Mouse (Mus musculus) kidney, embryonic 16.5 days (tissue): Measurements from ENCODE around the gene Ddx11. TPM values are rescaled to one million over a fixed set of nuclear protein-coding genes. Genes with fewer than 3 reads are reported as not detected.
"Not testable (repeated sequence)": the region's sequence is repeated elsewhere in the genome, so short reads cannot be mapped to it uniquely, and the experiment has no call there.

Experiments
- ATAC-seq: fragments of 200-750 bp; cut with Nextera tagmentation; 2 replicates; pipeline ENCODE4 v1.8.0; 2017; ENCODE audit warnings: moderate TSS enrichment; ENCODE audit not compliant: low FRiP score, low TSS enrichment
- H3K27ac ChIP-seq: fragments of 300-500 bp; sonication (generic); 2 replicates; pipeline ENCODE4 v1.5.1; 2014; ENCODE audit warnings: low read length
- H3K27me3 ChIP-seq: fragments of 300-500 bp; sonication (generic); 2 replicates; pipeline ENCODE4 v1.6.1; 2014; ENCODE audit warnings: low read length, control low read depth, mixed read lengths; ENCODE audit not compliant: insufficient read depth
- H3K36me3 ChIP-seq: fragments of 300-500 bp; sonication (generic); 2 replicates; pipeline ENCODE4 v1.6.1; 2014; ENCODE audit warnings: low read length, control low read depth, mixed read lengths; ENCODE audit not compliant: insufficient read depth
- H3K4me1 ChIP-seq: fragments of 300-500 bp; sonication (generic); 2 replicates; pipeline ENCODE4 v1.6.1; 2014; ENCODE audit warnings: low read length, control low read depth, mixed read lengths; ENCODE audit not compliant: insufficient read depth
- H3K4me2 ChIP-seq: fragments of 300-500 bp; sonication (generic); replicated peaks from 2 replicates; pipeline ENCODE4 v1.6.1; 2014; ENCODE audit warnings: low read depth, low read length
- H3K4me3 ChIP-seq: fragments of 300-500 bp; sonication (generic); 2 replicates; pipeline ENCODE4 v1.5.1; 2014; ENCODE audit warnings: mild to moderate bottlenecking, low read length
- H3K9ac ChIP-seq: fragments of 300-500 bp; sonication (generic); replicated peaks from 2 replicates; pipeline ENCODE4 v1.6.1; 2014; ENCODE audit warnings: low read length
- H3K9me3 ChIP-seq: fragments of 300-500 bp; sonication (generic); 2 replicates; pipeline ENCODE4 v1.6.1; 2016; ENCODE audit warnings: low read length, control low read depth
- WGBS: fragments of 180-500 bp; shearing (Covaris S2); extraction: QIAGEN DNeasy Blood & Tissue Kit; methylation state at CpG from one replicate; pipeline ENCODE4 v1.1.7; 2014; 5-methylcytosine and 5-hydroxymethylcytosine counted together
- polyA plus RNA-seq: library from polyadenylated mRNA; unstranded; fragments of >200 nt; fragmentation: Nextera tagmentation; extraction: Ambion mirVana; gene quantifications from 2 replicates; pipeline ENCODE4 v1.2.1, GENCODE M21; 2015

The Ddx11 gene
- polyA plus RNA-seq, 1 experiment from 2014 or later, result 22.4 TPM

DNA sequence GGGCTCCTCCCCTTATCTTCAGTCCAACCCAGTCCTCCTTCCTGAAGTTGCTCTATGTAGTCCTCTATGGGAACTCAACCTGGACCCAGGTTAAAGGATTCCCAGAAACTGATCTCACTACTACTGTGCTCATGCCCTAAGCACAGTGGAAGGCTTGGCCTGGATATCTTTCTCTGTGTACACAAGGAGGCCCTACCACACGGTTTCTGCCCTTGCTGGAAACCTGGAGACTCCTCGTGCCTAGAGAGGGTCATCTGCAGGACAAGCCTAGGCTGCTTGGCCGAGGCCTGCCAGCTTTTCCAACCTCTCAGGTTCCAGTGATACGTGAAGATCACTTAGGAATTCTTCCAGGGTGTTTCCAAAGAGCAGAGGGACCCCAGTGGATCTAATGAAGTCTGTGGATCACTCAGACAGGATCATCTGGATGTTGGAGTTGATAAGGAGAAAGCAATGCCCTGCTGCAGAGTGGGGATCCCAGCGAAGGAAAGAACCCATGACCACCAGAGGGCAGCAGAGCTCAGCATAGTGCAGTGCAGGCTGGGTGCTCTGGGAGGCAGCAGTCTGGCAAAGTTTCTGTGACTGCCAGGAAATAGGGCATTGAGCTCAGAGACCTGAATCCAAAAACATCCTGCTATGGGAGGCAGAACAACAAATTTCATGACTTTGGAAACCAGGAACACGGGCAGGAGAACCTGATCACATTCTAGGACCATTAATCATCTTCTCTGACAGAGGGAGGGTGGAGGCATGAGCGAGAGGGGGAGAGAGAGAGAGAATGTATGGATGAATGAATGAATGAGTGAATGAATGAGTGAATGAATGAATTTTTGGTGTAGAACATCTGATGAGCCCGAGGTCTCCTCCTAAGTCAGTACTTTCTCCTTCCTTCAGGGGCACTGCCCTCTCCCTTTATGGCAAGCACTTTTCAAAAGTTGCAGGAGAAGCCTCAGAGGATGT, 29.7 kb downstream of the Ddx11 start:
- H3K36me3 ChIP-seq, result peaks cover 40% of the 10 kb centered on the region
- not testable (repeated sequence) for H3K4me2 ChIP-seq, H3K4me1 ChIP-seq, H3K27me3 ChIP-seq, H3K9ac ChIP-seq, H3K9me3 ChIP-seq, H3K4me3 ChIP-seq, H3K27ac ChIP-seq
- ATAC-seq, result peak; percentile 62; the same call in 1 of the 2 replicates
- 66% methylated on average over 5 of the region's 8 CpGs for WGBS

DNA sequence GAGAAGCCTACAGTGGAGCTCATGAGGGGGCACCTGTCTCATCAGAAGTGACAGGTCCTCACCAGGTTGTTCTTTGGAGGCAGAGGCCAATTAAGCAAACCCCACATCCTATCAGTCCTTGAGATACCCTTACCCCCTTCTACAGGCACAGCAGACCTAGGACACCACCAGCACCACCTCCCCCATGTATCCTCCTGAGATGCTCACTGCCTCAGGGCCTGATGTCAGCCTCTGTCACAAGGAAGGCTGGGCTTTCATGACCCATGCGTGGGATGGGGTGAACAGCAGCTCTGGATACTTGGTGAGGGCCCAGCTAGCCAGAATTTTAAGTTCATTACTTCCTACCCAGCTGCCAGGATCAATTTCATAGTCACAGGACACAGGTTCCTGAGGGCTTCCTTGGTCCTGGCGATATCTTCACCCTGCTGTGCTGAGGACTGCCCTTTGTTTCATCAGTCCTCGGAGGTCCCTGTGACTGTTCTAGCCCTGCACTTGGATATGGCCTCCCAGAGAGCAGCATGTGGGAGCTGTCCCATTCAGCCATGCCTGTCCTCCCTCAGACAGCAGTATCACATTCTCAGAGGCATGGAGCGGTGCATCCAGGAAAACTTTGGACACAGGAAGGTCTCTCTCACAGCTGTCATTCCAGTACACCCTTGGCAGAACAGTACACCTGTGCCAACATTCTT, 30.6 kb downstream of the Ddx11 start:
- H3K36me3 ChIP-seq, result peaks cover 31% of the 10 kb centered on the region
- not testable (repeated sequence) for H3K4me2 ChIP-seq, H3K4me3 ChIP-seq, H3K27ac ChIP-seq, H3K9ac ChIP-seq, H3K27me3 ChIP-seq, H3K4me1 ChIP-seq, H3K9me3 ChIP-seq
- peak; percentile 72 for ATAC-seq
- 60% methylated on average over 4 of the region's 4 CpGs for WGBS

DNA sequence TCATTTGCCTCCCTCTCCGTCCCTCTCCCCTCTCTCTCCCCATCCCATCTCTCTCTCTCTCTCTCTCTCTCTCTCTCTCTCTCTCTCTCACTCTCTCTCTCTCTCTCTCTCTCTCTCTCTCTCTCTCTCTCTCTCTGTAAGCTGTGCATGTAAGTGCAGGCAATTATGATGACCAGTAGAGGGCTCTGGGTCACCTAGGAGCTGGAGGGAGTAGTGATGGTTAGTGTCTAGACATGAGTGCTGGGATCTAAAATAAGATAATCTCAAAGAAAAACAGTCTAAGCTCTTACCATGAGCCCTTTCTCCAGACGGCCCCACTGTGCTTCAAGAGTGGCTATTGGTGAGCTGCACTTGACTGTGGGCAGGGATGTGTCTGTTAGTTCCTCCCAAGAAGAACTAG, 31.6 kb downstream of the Ddx11 start:
- no peak for ATAC-seq
- no peaks in the 10 kb centered on the region for H3K27me3 ChIP-seq
- no peaks in the 10 kb centered on the region for H3K4me1 ChIP-seq

DNA sequence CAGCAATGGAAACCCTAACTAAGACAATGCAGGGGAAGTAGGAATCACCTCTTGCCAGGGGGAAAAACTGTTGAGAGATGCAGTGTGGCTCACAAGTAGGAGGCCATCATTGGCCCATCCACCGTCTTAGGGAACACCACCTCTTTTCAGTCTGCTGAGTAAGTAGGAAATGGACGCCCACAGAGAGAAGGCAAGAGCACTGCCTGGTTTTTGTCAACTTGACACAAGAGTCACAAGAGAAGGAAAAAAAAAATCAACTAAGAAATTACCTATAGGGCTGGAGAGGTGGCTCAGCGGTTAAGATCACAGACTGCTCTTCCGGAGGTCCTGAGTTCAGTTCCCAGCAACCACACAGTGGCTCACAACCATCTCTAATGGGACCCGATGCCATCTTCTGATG, 35.0 kb downstream of the Ddx11 start:
- Histone ChIP-seq H3K4me1 (no peaks in the 10 kb centered on the region), H3K9ac (no peak overlapping the region), H3K27ac (no peak overlapping the region), H3K27me3 (no peaks in the 10 kb centered on the region), H3K4me2 (no peak overlapping the region), H3K4me3 (no peak overlapping the region), H3K36me3 (no peaks in the 10 kb centered on the region), H3K9me3 (peaks cover 8% of the 10 kb centered on the region)
- WGBS, result 90% methylated on average over 5 of the region's 5 CpGs
- ATAC-seq, result no peak

More for the DNA sequence above, 31.6 kb downstream of the Ddx11 start:
- Histone ChIP-seq H3K9me3 (no peaks in the 10 kb centered on the region), H3K36me3 (peaks cover 22% of the 10 kb centered on the region; the same call in 1 of the 2 replicates), H3K9ac (no peak overlapping the region), H3K4me3 (no peak overlapping the region), H3K4me2 (no peak overlapping the region), H3K27ac (no peak overlapping the region)
- WGBS, result 88% methylated on average over 1 of the region's 2 CpGs

DNA sequence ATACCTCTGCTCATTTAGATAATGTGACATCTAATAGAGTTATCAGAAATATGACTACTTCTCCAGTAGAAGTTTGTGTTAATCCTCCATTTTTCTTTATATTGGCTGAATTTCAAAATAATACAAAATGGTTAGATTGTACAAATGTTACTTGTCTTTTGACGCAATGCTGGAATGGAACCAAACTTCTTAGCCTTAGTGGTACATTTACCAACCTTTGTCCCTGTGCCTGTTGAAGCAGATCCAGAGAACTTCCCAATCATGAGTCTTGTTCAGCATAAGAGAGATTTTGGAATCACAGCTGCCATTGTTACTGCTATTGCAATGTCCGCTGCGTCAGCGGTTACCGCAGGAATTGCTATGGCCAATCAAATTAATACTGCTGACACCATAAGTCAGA, 43.8 kb downstream of the Ddx11 start:
- not testable (repeated sequence) for H3K4me2 ChIP-seq, H3K4me3 ChIP-seq, H3K9ac ChIP-seq, H3K9me3 ChIP-seq, H3K36me3 ChIP-seq, ATAC-seq, H3K27me3 ChIP-seq, H3K4me1 ChIP-seq, H3K27ac ChIP-seq
- WGBS, result 96% methylated on average over 5 of the region's 5 CpGs

DNA sequence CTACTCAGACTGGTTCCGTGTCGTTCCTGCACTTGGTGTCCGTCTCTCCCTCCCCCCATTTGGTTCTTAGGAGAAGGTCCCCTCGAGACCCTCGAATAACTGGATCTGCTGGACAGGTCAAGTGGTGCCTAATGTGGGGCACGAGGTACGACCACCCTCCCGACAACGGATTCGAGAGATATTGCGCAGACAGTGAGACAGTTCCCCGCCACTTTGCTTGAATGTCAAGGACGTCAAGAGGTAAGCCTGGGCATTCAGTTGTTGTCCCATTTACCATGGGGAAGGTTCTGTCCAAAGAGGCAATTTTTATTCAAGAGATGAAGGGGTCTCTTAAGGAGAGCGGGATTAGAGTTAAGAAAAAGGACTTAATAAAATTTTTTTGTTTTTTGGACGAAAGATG, 47.7 kb downstream of the Ddx11 start:
- H3K36me3 ChIP-seq, H3K4me3 ChIP-seq, ATAC-seq, H3K9me3 ChIP-seq, H3K27ac ChIP-seq, H3K4me1 ChIP-seq, H3K27me3 ChIP-seq, H3K4me2 ChIP-seq, H3K9ac ChIP-seq: not testable (repeated sequence)
- 94% methylated on average over 15 of the region's 15 CpGs for WGBS

DNA sequence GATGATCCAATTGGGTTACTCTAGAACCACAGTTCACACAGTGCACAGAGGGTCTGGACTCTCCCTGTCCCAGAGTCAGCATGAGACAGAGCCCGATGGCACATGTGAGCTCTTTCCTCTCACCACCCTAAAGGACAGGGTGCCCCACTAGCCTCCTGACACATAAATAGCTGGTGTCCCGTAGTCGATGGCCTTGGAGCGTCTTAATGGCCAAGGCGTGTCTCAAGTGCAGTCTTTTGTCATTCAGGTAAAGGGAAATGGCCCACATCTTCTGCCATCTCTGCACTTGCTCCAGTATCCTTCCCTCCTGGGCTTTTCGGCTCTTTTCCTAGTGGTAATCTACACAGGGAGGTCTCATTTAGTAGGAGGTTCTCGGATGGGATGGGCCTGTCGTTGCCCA, 67.3 kb downstream of the Ddx11 start:
- Histone ChIP-seq H3K4me3 (no peak overlapping the region), H3K4me1 (no peaks in the 10 kb centered on the region)
- 88% methylated on average over 8 of the region's 8 CpGs for WGBS

DNA sequence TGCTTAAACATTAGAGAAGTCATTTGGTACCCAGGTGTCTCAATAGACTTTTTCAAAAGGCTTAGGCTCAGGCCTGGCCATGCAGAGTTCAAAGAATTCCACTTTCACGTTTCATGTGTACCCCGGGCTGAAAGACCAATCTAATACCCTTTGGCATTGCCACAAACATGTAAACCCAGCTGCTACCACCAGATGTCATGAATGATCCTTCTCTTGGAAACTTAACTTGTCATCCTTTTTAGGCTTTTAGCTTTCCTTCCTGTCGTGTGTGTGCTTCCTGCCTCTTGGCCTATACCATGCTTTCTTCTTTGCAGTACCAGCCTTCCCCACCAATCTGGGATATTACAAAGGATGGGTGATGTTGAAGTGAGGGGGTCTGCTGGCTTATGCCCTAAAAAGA, 73.7 kb downstream of the Ddx11 start:
- no peak overlapping the region for H3K4me2 ChIP-seq
- no peak overlapping the region for H3K9ac ChIP-seq
- H3K4me1 ChIP-seq, result no peaks in the 10 kb centered on the region
- no peak overlapping the region for H3K27ac ChIP-seq
- H3K9me3 ChIP-seq, result no peaks in the 10 kb centered on the region
- ATAC-seq, result no peak
- no peak overlapping the region for H3K4me3 ChIP-seq
- H3K27me3 ChIP-seq, result no peaks in the 10 kb centered on the region
- 42% methylated on average over 3 of the region's 3 CpGs for WGBS
- no peaks in the 10 kb centered on the region for H3K36me3 ChIP-seq

More for the DNA sequence above, 67.3 kb downstream of the Ddx11 start:
- no peak for ATAC-seq
- Histone ChIP-seq H3K9ac (no peak overlapping the region), H3K27me3 (no peaks in the 10 kb centered on the region), H3K4me2 (no peak overlapping the region), H3K9me3 (no peaks in the 10 kb centered on the region), H3K36me3 (no peaks in the 10 kb centered on the region), H3K27ac (no peak overlapping the region)
